Mouse (Mus musculus) lung, adult 2 months (tissue): ENCODE data around the gene Kcnj1.

Experiments used
- CTCF ChIP-seq: fragments of 200-500 bp; IDR thresholded peaks from 2 replicates; pipeline ENCODE4 v1.5.1; 2011; ENCODE audit warnings: mild to moderate bottlenecking, low read length, control low read depth; ENCODE audit not compliant: insufficient read depth
- POLR2A ChIP-seq: fragments of 200-500 bp; IDR thresholded peaks from 2 replicates; pipeline ENCODE4 v1.6.1; 2011; ENCODE audit warnings: low read depth, mild to moderate bottlenecking, control low read depth, low read length, borderline replicate concordance; ENCODE audit errors: extremely low read depth

- TF ChIP-seq CTCF (peak; percentile 72), POLR2A (no peak)
These were observed 33.1 kb downstream of the Kcnj1 start for GRCm38 (mm10) chr9:32405191-32405925.
